Mouse (Mus musculus): Measurements from ENCODE around the gene Upk1b.

Upk1b gene

DNA sequence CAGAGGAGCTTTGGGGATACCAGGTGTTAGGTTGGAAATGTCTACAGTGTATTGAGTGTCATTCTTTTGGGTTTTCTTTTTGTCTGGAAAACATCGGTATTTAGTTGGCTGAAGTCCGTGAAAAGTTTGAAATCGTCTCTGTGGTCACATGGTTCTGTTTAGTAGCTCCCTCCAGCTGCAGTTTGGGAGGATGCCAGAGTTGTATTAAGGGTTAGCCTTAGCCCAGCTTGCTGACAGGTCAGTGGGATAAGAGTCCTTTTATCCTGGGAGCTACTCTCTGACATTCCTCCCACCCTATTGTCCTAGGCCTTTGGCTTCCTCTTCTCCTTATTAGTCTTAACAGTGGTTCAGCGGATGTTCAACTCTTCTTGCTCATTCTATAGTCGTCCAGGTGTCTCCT is 38.2 kb downstream of the Upk1b start:
- DNase-seq (ENCODE audit: low spot score): peak; percentile 17

DNA sequence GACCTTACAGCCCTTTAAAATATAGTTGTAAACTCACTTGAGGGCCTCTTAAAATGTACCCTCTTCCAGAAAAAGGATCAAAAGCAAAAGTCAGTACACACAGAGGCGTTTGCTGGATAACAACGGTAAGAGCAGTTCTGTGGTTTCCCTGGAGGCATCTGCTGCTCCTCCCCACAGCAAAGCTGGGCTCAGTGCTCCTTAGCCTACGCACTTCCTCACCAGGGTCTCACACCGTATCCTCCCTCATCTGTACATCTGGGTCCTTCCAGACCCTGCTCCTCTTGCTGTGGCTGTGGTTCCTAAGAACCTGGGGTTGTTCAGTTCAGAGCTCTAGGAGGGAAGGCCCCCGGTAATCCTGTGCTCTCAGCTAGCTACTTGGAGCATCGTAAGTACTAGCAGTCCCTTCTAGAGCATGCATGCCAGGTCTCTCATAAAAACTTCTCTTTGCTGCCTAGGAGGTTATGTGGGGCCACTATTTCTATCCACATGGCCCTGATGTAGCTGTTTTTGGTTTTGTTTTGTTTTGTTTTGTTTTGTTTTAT is 39.2 kb downstream of the Upk1b start:
- DNase-seq (ENCODE audit: low spot score): no peak

DNA sequence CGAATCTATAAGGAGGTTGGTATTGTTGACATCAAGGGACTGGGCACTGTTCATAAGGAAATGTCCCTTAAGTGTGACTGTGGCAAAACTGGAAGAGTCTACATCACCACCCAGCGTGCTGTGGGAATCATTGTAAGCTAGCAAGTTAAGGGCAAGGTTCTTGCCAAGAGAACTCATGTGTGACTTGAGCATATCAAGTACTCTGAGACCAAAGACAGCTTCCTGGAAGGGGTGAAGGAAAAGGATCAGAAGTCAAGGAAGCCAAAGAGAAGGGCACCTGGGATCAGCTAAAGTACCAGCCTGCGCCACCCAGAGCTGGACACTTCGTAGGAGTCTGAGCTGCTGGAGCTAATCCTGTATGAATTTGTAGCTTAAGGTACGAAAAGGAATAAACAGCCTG is 39.9 kb downstream of the Upk1b start:
- no peak for DNase-seq (ENCODE audit: low spot score)

DNA sequence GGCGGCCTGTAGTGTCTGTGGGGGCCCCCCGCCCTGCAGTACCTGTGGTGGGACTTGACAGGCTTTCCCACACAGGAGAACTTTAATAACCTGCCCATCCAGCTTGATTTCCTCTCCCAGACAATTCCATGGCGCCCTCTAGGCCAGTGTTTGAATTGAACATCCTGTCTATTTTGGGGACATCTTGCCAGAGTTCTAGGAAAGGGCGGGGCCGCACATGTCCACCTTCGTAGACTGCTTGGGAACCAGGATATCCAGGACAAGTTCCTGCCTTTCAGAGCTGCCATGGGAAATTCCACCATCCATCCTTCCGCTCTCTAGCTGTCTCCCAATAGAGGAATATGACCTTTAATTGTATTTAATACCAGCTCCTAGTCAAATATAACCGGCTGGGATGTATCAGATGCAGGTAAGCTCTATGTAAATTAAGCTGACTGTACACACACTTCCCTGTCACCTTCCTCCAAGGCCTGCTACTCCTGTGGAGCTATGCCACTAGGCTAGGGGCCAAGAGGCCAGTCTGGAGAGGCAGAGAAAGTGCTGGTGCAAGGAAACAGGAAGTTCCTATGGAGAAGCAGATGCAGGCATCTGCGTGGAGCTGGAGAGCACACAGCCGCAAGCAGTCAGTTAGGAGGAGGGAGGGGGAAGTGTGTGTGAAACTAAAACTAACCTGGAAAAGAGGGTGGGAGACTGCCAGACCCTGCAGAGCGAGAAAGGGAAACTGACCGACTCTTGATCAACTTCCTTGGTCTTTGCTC is 41.8 kb downstream of the Upk1b start:
- DNase-seq (ENCODE audit: low spot score): no peak

DNA sequence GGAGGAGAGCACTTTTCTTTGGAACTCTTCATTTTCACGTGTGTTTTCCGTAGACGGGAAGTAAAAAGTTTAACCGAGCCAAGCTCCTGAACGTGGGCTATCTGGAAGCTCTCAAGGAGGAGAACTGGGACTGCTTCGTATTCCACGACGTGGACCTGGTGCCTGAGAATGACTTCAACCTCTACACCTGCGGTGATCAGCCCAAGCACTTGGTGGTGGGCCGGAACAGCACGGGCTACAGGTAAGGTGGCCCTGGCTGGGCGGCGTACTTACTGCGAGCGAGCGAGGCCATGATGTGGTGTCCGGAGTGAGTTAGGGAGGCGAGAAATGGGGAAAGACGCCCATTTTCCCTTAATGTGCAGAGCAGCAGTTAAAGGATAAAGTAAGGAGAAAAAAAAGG is 42.5 kb downstream of the Upk1b start:
- DNase-seq (ENCODE audit: low spot score): no peak

DNA sequence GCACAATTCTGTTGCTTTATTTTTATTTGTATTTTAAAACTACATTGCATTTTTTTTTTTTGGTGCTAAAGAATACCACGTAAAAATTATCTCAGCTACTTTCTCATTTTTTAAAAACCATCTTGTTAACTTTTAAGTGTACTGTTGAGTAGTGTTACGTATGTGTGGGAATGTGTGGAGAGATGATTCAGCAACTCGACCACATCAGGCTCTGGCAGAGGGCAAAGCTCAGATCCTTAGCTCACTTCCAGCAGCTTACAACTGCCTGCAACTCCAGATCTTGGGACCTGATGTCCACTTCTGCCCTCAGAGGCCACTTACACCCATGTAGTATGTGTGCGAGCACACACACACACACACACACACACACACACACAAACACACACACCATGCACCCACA is 43.6 kb downstream of the Upk1b start:
- DNase-seq (ENCODE audit: low spot score): no peak

DNA sequence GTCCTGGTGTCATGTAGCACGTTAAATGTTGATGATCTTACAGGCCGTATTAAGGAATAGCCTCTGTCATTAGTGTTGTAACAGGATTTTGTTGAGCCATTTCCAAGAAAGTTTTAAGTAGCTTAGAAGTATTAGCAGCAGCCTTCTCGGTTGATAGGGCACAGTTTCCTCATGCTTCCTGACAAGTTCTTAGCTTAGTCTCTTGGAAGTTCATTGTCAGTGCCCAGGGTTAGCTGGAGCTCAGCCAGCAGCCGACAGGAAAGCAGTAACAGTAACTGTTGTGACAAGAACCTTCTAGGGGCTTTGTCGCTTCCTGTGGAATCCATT is 44.0 kb downstream of the Upk1b start:
- DNase-seq (ENCODE audit: low spot score): peak; percentile 43

DNA sequence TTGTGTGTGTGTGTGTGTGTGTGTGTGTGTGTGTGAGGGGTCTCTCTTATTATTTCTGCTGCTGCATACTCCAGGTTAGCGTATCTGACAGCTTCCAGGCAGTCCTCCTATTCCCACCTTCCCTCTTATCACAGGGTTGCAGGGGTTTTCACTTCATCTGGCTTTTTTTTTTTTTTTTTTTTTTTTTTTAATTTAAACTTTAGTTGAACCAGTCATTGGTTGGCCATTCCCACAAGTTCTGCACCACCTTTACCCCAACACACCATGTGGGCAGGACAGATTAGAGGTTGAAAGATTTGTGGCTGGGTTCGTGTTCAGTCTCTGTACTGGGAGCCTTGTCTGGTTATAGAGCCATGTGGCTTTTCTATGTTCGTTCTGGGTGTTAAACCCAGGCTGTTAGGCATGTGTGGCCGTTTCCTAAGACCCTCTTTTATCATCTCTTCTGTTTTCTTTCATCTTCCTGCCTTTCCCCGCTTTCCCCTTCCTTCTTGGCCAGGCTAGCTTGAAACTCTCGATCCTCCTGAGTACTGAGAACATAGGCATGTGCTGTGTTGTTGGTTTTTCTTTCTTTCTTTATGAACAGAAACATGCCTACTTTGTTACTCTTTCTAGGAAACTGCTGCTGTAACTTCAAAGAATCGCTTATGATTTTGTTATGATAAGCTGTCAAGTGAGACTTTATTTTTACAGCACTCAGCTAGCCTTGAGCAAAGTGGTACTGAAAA is 44.5 kb downstream of the Upk1b start:
- no peak for DNase-seq (ENCODE audit: low spot score)

DNA sequence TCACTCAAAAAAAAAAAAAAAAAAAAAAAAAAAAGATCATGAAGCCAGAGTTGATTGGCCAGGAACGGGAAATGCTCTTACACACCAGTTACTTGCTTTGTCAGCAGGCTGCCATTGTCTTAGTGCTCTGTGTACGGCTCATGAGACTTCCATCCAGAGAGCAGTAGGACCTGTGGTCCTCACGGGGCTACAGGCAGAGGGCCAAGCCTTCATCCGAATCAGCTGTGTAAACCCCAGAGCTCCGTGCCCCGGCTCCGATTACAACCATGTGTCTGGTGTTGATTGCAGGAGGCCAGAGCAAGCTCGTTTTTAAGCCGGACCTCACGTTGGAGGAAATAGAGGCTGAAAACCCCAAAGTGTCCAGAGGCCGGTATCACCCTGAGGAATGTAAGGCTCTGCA is 46.5 kb downstream of the Upk1b start:
- DNase-seq (ENCODE audit: low spot score): no peak

DNA sequence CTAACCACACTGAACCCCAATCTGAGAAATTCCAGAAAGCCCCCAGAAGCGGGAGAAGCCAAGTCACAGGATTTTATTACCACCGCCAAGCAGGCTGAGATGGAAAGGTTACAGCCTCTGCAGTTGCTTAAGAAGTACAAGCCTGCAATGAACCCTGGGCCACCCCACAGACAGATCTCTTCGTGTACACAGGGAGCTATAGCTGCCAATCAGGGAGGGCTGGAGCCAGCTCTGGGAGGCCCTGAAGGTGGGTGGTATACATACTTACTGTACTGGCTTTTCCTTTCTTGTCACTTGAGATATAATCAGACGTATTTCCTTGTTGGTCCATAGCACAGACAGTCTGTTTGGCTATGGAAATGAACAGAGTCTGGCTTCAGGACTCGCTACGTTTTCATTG is 49.3 kb downstream of the Upk1b start:
- no peak for DNase-seq (ENCODE audit: low spot score)

DNA sequence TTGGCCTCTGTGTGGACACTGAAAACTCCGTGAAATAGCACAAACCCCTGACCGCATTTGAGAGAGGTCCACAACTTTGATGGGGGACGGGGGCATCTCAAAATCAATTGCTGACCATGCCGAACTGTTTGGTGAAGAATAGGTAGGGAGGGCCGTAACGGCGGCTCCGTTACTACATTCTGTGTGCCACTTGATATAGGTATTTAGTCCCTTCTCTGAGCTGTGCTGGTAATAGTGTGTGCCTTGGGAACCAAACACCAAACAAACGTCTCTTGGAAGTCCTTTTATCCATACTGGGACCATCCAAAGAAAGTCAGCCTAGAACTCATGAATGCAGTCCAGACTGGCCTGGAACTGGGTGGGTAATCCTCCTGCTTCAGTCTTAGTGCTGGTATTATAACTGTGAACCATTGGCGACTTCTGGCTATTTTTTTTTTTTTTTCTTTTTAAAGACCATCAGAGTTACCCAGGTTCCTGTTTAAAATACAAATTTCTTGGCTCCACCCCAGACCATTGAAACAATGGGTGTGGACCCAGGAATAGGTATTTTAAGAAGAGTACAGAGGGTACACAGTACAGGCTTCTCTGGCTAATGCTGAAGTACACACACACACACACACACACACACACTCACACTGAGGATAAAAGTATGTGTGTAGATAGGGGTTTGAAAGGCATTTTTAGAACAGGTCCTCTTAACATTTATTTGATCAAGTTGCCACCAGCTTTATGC is 56.0 kb downstream of the Upk1b start:
- DNase-seq (ENCODE audit: low spot score): no peak

DNA sequence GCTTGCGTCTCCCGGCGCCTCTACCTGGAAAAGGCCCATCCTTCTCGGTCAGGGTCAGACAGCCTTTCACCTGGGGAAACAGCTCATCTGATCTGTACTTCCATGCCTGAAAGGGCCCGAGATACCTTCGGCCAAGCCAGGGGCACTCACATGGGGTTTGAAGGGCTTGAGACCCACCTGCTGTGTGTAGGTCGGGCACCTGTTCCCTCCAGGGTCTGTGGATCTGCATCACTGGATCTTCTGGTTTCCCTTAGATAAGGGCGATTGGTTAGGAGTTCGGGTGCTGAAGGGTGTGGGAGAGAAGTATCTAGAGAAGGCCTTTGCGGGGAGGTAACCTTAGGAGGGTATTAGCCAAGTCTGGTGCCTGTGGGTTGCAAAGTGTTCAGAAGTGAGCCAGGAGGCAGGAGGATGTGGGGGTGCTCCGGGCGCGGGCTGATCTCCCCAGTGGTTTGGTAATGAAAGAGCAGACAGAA is 57.4 kb downstream of the Upk1b start:
- DNase-seq (ENCODE audit: low spot score): no peak

DNA sequence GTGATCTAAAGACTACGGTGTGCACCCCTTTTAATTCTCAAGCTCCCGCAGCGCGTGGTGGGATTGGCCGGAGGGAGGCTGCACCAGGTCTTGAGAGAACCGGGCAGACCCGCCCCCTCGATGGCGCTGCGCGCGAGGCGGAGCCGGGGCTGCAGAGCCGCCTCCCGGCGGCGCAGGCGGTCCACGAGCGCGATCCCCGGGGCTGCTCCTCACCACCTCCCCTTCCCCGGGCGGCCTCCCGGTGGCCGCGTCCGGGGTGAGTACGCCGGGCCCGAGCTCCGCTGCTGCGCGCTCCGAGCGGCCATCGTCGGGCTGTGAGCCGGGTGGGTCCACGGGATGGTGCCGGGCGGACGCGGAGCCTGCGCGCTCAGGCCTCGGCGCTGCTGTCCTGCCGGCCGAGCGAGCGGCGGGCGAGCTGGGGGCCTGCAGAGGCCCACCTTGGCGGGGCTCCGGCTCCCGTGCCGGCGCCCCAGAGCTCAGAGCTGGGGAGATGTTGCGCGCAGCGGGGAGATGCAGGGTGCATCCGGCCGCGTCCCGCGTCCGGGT is 57.9 kb downstream of the Upk1b start, which contains the start of gene B4galt4:
TSS of gene B4galt4 (plus strand) at position 152 of the 546 bp plus-strand sequence.
- no peak for DNase-seq (ENCODE audit: low spot score)

DNA sequence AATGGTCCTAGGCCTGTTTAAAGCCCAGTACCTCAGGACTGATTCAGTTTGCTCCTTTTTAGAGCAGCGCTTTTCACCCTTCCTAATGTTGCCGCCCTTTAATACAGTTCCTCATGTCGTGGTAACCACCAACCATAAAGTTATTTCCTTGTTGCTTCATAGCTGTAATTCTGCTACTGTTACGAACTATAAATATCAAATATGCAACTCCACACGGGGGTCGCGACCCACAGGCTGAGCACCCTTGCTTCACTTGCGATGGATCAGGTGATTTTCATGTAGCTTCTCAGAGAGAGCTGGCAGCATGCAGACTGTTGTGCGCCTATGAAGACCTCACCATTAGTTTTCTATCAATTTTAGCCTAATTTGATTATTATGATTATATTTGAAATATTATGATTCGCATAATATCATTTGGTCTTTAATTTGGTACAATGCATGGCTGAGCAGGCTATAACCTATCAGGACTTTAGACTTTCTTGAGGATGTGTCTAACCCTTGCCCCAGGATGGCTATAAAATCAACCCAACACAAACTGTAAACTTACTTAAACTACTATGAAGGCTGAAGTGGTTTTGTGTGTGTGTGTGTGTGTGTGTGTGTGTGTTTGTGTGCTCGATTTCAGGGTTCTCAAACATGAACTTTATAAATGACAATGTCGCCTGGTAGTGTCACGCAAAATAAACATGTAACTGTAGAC is 58.8 kb downstream of the Upk1b start:
- no peak for DNase-seq (ENCODE audit: low spot score)

DNA sequence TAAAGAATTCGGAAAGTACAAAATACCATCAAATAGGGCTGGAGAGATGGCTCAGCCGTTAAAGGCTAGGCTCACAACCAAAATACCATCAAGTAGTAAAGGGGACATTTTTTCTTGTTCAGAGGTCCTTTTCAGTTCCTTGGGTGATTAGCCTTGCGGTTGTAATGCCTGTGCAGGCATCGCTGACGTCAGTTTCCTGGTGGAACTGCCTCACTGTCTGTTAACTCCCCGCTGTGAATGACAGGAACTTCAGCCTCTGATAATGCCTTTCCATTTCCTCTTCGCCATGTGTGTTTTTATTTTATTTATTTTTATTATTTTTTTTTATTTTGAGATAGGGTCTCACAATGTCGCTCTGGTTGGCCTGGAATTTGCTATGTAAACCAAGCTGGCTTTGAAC is 69.2 kb downstream of the Upk1b start:
- DNase-seq (ENCODE audit: low spot score): no peak

DNA sequence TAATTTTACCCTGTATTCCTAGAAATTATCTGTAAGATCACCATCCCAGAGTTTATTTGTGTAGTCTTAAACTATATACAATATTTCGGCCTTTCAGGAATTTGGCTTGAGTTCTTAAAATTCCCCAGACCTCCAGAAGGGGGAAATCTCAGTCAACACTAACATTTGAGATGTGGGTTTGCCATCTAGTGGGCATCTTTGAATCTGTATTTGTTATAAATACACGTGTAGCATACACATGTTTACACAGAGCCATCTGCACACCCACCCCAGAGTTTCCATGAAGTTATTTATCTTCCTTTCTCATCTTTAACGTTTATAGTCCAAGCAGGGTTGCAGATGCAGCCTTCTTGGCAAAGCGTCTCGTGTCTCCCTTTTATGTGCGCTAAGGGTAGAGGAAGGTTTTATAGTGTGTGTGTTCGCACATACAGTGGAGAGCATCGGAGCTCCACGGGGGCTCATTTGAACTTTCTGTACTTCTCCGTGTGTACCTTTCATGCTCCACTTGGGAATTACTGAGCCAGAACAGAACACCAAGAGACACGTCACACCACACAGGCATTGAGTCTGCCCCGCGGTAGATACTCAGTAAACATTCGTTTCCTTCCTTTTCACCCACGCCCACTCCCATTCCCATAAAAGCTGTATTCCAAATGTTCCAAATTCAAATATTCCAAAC is 70.4 kb downstream of the Upk1b start:
- peak; percentile 78 for DNase-seq (ENCODE audit: low spot score)

DNA sequence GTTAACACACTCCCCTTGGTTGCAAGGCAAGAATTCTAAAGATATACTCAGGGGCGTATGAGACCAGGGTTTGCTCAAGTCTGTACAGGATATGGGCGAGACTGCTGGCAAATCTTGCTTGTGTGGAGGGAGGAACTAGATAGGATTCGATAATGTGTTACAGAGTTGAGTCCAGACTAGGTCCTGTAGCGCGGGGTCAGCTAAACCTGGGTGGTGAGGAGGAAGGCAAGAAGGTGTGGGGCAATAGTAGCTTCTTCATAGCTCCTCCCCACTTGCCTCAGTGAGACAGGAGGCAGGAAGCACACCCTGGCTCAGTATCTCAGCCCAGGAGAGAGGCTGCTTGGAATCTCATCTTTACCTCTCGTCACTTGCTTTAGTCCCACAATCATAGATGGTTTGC is 71.0 kb downstream of the Upk1b start:
- DNase-seq (ENCODE audit: low spot score): no peak

DNA sequence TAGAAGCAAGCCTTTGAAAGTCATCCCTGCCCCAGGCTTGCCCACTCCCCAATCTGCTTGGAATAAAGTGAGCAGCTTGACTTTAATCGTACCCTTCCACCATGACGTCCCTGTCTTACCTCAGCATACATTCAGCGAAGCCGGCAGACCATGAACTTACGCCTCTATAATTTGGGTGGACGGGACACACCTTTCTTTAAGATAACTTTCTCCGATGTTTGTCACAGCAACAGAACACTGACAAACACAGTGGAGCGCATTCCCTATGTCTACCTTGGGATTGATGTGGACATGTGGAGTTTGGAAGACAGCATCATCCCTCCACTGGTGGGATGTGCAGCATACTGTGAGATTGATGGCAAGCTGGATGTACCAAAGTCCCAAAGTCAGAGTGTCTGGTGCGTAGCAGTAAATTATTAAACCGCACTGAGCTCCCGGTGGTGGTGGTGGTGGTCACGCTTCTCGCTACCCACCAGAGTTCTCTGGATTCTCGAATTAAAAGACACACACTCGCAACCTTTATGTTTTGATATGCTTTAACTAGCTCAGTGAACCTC is 71.5 kb downstream of the Upk1b start:
- DNase-seq (ENCODE audit: low spot score): no peak

DNA sequence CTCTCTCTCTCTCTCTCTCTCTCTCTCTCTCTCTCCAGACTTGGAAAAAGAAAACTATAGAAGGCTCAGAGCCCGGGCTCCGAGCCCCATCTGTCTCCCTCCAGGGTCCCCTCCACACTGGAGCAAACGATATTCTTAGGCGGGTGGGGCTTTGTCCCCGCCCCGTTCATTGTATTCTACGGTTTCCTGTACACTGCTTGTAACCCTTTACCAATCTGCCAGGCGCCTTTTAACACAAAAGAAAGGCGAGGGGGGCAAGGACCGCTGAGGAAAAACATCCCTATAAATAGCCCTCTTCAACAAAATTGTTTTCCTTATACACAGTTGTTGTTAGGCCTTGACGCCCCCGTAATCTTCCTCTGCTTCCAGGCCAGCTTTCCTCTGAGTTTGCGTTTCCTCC is 75.2 kb downstream of the Upk1b start:
- no peak for DNase-seq (ENCODE audit: low spot score)

DNA sequence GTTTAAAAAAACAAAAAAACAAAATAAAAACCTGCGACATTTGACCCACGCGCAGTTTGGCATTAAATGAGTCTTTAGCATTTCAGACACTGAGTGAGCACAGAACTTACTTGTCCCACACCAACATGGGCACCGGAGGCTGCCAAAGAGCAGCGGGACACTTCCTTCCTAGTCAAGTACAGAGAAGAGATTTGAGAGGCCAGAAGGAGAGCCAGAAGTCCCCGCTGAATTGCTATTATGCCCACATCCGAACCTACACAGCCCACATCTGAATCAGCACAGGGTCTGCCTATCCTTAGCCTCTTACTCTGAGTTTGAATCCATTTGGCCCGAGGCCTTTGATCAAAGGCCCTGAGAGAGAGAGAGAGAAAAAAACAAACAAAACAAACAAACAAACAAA is 75.9 kb downstream of the Upk1b start:
- DNase-seq (ENCODE audit: low spot score): no peak
